Mouse (Mus musculus) intestine, embryonic 15.5 days (tissue): ENCODE measurements around the gene Itpripl2. TPM values are rescaled to one million over a fixed set of nuclear protein-coding genes. Genes with fewer than 3 reads are reported as not detected.
A peak's percentile ranks its signal among the peaks of the same experiment; 100 is the strongest.

Experiments used
- ATAC-seq: fragments of 200-750 bp; cut with Nextera tagmentation; 2 replicates; pipeline ENCODE4 v1.8.0; 2017; ENCODE audit warnings: moderate TSS enrichment, moderate library complexity
- H3K27ac ChIP-seq: fragments of 300-500 bp; sonication (generic); 2 replicates; pipeline ENCODE4 v1.5.1; 2015; ENCODE audit warnings: mild to moderate bottlenecking, inconsistent platforms
- H3K27me3 ChIP-seq: fragments of 300-500 bp; sonication (generic); replicated peaks from 2 replicates; pipeline ENCODE4 v1.6.1; 2015; ENCODE audit warnings: inconsistent platforms
- H3K36me3 ChIP-seq: fragments of 300-500 bp; sonication (generic); 2 replicates; pipeline ENCODE4 v1.6.1; 2015; ENCODE audit warnings: inconsistent platforms
- H3K4me1 ChIP-seq: fragments of 300-500 bp; sonication (generic); replicated peaks from 2 replicates; pipeline ENCODE4 v1.6.1; 2015; ENCODE audit warnings: inconsistent platforms
- H3K4me2 ChIP-seq: fragments of 300-500 bp; sonication (generic); replicated peaks from 2 replicates; pipeline ENCODE4 v1.6.1; 2015; ENCODE audit warnings: mild to moderate bottlenecking, inconsistent platforms
- H3K4me3 ChIP-seq: fragments of 300-500 bp; sonication (generic); replicated peaks from 2 replicates; pipeline ENCODE4 v1.5.1; 2015; ENCODE audit warnings: inconsistent platforms
- H3K9ac ChIP-seq: fragments of 300-500 bp; sonication (generic); 2 replicates; pipeline ENCODE4 v1.6.1; 2015; ENCODE audit warnings: inconsistent platforms
- H3K9me3 ChIP-seq: fragments of 300-500 bp; sonication (generic); 2 replicates; pipeline ENCODE4 v1.6.1; 2016; ENCODE audit warnings: inconsistent platforms
- WGBS: fragments of 180-500 bp; shearing (Covaris S2); methylation state at CpG from one replicate; pipeline ENCODE4 v1.1.7; 2015; 5-methylcytosine and 5-hydroxymethylcytosine counted together
- polyA plus RNA-seq: library from polyadenylated mRNA; unstranded; fragments of >200 nt; fragmentation: Nextera tagmentation; extraction: Ambion mirVana; gene quantifications from 2 replicates; pipeline ENCODE4 v1.2.1, GENCODE M21; 2015

Gene Itpripl2
- polyA plus RNA-seq: 5.3 and 5.5 TPM in 2 replicates

DNA sequence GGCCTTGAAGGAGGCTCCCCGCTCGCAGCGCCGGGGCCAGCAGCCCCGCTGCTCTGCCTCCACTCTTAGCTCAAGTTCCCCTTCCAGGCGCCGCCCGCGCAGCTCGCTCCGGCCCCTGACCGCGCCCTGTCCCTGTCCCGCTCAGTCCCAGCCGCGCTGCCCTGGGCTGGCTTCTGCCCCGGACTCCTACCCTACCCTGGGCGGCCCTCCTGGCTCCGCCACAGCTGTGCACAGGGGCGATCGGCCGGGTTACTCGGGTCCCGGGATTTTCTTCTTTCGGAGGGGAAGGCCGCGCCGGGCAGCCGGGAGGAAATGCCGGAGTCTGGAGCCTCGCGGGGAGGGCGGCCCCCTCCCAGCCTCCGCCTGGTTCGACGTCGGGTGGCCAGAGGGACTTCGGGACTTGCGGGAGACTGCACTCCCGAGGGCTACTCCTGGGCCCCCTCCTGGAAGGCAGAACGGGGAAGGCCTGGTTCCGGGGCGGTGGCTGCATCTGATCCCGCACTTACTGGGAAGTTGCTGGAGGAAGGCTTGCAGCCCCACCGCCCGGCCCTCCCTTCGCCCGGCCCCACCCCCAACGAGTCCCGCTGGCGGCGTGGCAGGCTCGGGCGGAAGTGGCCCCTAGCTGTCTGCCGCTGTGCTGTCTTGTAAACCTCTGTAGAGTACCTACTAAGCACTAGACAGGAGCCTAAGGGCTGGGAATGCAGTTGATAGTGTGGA lies at the start of gene Itpripl2:
TSS of gene Itpripl2 (minus strand) at position 545 of the 717 bp plus-strand sequence.
- peak within 1 kb of the TSS; percentile 81 for H3K4me2 ChIP-seq
- H3K4me1 ChIP-seq: peaks cover 31% of the 10 kb centered on the region
- no peaks in the 10 kb centered on the region for H3K27me3 ChIP-seq
- H3K4me3 ChIP-seq: peak within 1 kb of the TSS; percentile 67
- H3K9me3 ChIP-seq: no peaks in the 10 kb centered on the region
- under 1% methylated on average over 51 of the region's 55 CpGs for WGBS
- peak within 1 kb of the TSS; percentile 85 for H3K27ac ChIP-seq
- H3K9ac ChIP-seq: peak within 1 kb of the TSS; percentile 83
- peak; percentile 90 for ATAC-seq
- H3K36me3 ChIP-seq: no peaks in the 10 kb centered on the region; the same call in 1 of the 2 replicates

GRCm38 (mm10) chr7:118535076-118535475 lies 43.3 kb upstream of the Itpripl2 start:
- ATAC-seq: no peak
- no peak overlapping the region for H3K27ac ChIP-seq
- no peak overlapping the region for H3K4me2 ChIP-seq
- no peaks in the 10 kb centered on the region for H3K9me3 ChIP-seq
- H3K9ac ChIP-seq: no peak overlapping the region
- H3K27me3 ChIP-seq: no peaks in the 10 kb centered on the region
- H3K4me3 ChIP-seq: no peak overlapping the region
- no peaks in the 10 kb centered on the region for H3K4me1 ChIP-seq
- H3K36me3 ChIP-seq: no peaks in the 10 kb centered on the region
- WGBS: 86% methylated on average over 4 of the region's 4 CpGs

DNA sequence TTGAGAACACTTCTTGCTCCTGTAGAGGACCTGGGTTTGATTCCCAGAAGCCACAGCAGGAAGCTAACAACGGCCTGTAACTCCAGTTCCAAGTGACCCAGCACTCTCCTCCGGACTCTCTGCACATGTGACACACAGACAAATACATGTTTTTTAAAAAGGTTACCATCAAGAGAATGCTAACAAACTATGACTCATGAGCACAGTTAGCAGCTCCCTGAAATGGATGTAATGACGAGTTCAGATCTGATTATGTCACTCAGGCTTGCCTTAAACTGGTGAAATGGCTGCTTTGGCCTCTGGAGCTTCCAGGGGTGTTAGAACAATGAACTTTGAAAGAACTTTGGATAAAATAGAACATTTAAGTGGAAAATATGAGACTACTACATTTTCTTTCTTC lies 42.6 kb upstream of the Itpripl2 start:
- no peak overlapping the region for H3K4me3 ChIP-seq
- no peaks in the 10 kb centered on the region for H3K36me3 ChIP-seq
- H3K4me1 ChIP-seq: no peaks in the 10 kb centered on the region
- no peak for ATAC-seq
- no peaks in the 10 kb centered on the region for H3K9me3 ChIP-seq
- WGBS: 72% methylated on average over 3 of the region's 3 CpGs
- no peak overlapping the region for H3K9ac ChIP-seq
- no peak overlapping the region for H3K4me2 ChIP-seq
- H3K27ac ChIP-seq: no peak overlapping the region
- H3K27me3 ChIP-seq: no peaks in the 10 kb centered on the region

GRCm38 (mm10) chr7:118533178-118533578 lies 41.4 kb upstream of the Itpripl2 start, which contains the start of gene Coq7:
Coq7 (minus strand) TSS chr7:118533356.
- Histone ChIP-seq H3K4me1 (no peaks in the 10 kb centered on the region), H3K9ac (peak within 1 kb of the TSS; percentile 73), H3K27me3 (no peaks in the 10 kb centered on the region), H3K36me3 (no peaks in the 10 kb centered on the region), H3K4me3 (peak within 1 kb of the TSS; percentile 71), H3K27ac (peak within 1 kb of the TSS; percentile 95), H3K9me3 (no peaks in the 10 kb centered on the region), H3K4me2 (peak within 1 kb of the TSS; percentile 64)
- WGBS: under 1% methylated on average over 31 of the region's 31 CpGs
- ATAC-seq: peak; percentile 99

GRCm38 (mm10) chr7:118532519-118533177 lies 40.9 kb upstream of the Itpripl2 start:
- Histone ChIP-seq H3K9ac (peak overlapping the region; percentile 73), H3K27ac (peak overlapping the region; percentile 95), H3K36me3 (no peaks in the 10 kb centered on the region), H3K9me3 (no peaks in the 10 kb centered on the region), H3K27me3 (no peaks in the 10 kb centered on the region), H3K4me3 (peak overlapping the region; percentile 71), H3K4me2 (peak overlapping the region; percentile 64), H3K4me1 (no peaks in the 10 kb centered on the region)
- peak; percentile 98 for ATAC-seq
- under 1% methylated on average over 36 of the region's 36 CpGs for WGBS

GRCm38 (mm10) chr7:118526967-118527366 lies 35.2 kb upstream of the Itpripl2 start:
- no peaks in the 10 kb centered on the region for H3K27me3 ChIP-seq
- H3K4me2 ChIP-seq: no peak overlapping the region
- no peak overlapping the region for H3K9ac ChIP-seq
- H3K36me3 ChIP-seq: peaks cover 12% of the 10 kb centered on the region
- 79% methylated on average over 4 of the region's 4 CpGs for WGBS
- H3K4me1 ChIP-seq: no peaks in the 10 kb centered on the region
- no peak for ATAC-seq
- H3K27ac ChIP-seq: no peak overlapping the region
- no peak overlapping the region for H3K4me3 ChIP-seq
- H3K9me3 ChIP-seq: no peaks in the 10 kb centered on the region

DNA sequence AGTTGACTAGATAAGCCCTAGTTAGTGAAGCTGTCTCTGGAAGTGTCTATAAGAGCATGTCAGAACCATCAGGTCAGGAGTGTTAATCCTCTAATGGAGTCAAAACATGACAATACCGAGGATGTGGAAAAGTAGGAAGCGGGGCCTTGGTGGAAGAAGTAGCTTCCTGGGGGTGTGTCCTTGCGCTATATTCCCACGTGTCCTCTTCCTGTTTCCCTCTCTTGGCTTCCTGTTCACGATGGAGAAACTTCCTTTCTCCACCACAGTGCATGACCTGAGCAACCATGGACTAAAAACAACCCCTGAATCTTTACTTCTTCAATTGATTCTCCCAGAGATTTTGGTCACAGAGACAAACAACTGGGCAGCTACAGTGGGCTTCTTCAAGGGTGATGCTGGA lies 30.3 kb upstream of the Itpripl2 start:
- Histone ChIP-seq H3K27me3 (no peaks in the 10 kb centered on the region), H3K9ac (no peak overlapping the region), H3K4me3 (no peak overlapping the region), H3K27ac (no peak overlapping the region), H3K4me2 (no peak overlapping the region), H3K4me1 (peaks cover 4% of the 10 kb centered on the region; the same call in 1 of the 2 replicates), H3K9me3 (no peaks in the 10 kb centered on the region), H3K36me3 (peaks cover 8% of the 10 kb centered on the region; the same call in 1 of the 2 replicates)
- no peak for ATAC-seq
- 73% methylated on average over 5 of the region's 5 CpGs for WGBS

DNA sequence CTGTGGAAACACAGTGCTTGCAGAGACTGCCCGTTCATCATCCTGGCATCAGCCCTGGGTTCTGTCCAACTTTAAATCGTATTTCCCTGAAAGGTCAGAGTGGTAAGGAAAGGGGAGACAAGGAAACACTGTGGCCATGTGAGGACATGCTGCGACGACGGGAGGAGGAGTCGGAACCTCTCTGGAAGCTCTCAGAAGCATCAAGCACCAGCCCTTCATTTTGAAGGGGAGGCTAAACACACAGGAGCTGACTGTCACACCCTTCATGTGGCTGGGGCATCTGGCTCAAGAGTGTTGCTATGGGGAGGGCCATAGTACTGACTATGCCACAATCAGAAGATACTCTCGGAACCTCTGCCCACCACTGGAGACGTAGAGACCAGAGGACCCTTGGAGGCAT lies 27.9 kb upstream of the Itpripl2 start:
- WGBS: 48% methylated on average over 8 of the region's 8 CpGs
- Histone ChIP-seq H3K4me3 (no peak overlapping the region), H3K36me3 (no peaks in the 10 kb centered on the region), H3K9ac (no peak overlapping the region), H3K4me1 (peaks cover 4% of the 10 kb centered on the region; the same call in 1 of the 2 replicates), H3K9me3 (no peaks in the 10 kb centered on the region), H3K4me2 (no peak overlapping the region), H3K27me3 (no peaks in the 10 kb centered on the region), H3K27ac (no peak overlapping the region)
- ATAC-seq: no peak; the same call in 1 of the 2 replicates

GRCm38 (mm10) chr7:118518687-118519086 lies 26.9 kb upstream of the Itpripl2 start:
- H3K9me3 ChIP-seq: no peaks in the 10 kb centered on the region

DNA sequence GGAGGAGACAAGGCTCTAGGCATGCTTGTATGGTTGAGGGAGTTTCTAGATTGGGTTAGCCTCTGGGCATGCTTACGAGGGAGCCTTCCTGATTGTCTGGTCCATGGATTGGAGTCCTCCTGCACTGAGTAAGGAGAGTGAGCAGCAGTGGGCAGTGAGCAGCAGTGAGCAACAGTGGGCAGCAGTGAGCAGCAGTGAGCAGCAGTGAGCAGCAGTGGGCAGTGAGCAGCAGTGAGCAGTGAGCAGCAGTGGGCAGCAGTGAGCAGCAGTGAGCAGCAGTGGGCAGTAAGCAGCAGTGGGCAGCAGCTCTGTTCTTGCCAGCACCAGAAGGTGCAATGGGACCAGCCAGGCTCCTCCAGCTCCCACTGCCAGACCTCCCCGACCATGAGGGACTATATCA lies 26.0 kb upstream of the Itpripl2 start:
- peaks cover 4% of the 10 kb centered on the region; the same call in 1 of the 2 replicates for H3K4me1 ChIP-seq
- 72% methylated on average over 2 of the region's 2 CpGs for WGBS
- no peaks in the 10 kb centered on the region for H3K27me3 ChIP-seq
- no peaks in the 10 kb centered on the region for H3K36me3 ChIP-seq
- no peaks in the 10 kb centered on the region for H3K9me3 ChIP-seq
- peak; percentile 31; the same call in 1 of the 2 replicates for ATAC-seq
- no peak overlapping the region for H3K27ac ChIP-seq
- no peak overlapping the region for H3K9ac ChIP-seq
- no peak overlapping the region for H3K4me2 ChIP-seq
- no peak overlapping the region for H3K4me3 ChIP-seq

More at GRCm38 (mm10) chr7:118518687-118519086, 26.9 kb upstream of the Itpripl2 start:
- 2% methylated on average over 18 of the region's 18 CpGs for WGBS
- Histone ChIP-seq H3K27me3 (no peaks in the 10 kb centered on the region), H3K27ac (no peak overlapping the region), H3K4me3 (no peak overlapping the region), H3K4me2 (no peak overlapping the region), H3K4me1 (peaks cover 4% of the 10 kb centered on the region; the same call in 1 of the 2 replicates), H3K9ac (no peak overlapping the region), H3K36me3 (no peaks in the 10 kb centered on the region)
- peak; percentile 82 for ATAC-seq

GRCm38 (mm10) chr7:118508556-118508955 lies 16.8 kb upstream of the Itpripl2 start:
- no peaks in the 10 kb centered on the region for H3K27me3 ChIP-seq
- no peaks in the 10 kb centered on the region for H3K36me3 ChIP-seq
- no peak overlapping the region for H3K4me2 ChIP-seq
- no peaks in the 10 kb centered on the region for H3K4me1 ChIP-seq
- H3K27ac ChIP-seq: no peak overlapping the region
- no peak overlapping the region for H3K9ac ChIP-seq
- no peaks in the 10 kb centered on the region for H3K9me3 ChIP-seq
- H3K4me3 ChIP-seq: no peak overlapping the region
- ATAC-seq: no peak
- WGBS: 72% methylated on average over 7 of the region's 7 CpGs

DNA sequence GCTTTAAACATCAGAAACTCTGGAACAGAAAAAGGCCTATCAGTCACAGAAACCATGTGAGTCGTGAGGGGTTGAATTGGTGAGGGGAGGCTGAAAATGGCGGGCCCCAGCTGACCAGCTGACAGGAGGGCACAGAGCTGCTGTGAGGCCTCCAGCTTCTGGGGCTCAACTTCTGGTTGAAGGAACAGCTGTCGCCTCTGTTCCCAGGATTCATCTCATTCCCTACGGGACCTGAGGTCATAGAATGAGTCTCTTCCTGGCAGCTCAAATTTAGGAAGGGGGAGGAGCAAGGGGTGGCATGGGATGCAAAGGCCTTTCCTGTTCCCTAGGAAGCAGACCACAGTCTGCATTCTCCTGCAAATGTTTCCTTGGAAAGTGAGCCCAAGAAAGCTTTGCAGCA lies 12.1 kb upstream of the Itpripl2 start:
- Histone ChIP-seq H3K27ac (no peak overlapping the region), H3K9ac (no peak overlapping the region), H3K36me3 (no peaks in the 10 kb centered on the region), H3K4me2 (no peak overlapping the region), H3K27me3 (no peaks in the 10 kb centered on the region), H3K4me3 (no peak overlapping the region), H3K9me3 (no peaks in the 10 kb centered on the region), H3K4me1 (0 out of 2 replicates have a peak, but pooled peaks cover 2% of the 10 kb centered on the region)
- no peak for ATAC-seq
- 57% methylated on average over 4 of the region's 4 CpGs for WGBS
